Mouse (Mus musculus) myocyte (in vitro differentiated cells): Measurements from ENCODE around the gene Socs5.

Experiments used
- CEBPB ChIP-seq: IDR thresholded peaks from 2 replicates; pipeline ENCODE4 v1.6.1; 2011; ENCODE audit warnings: mild to moderate bottlenecking, moderate library complexity; ENCODE audit not compliant: poor library complexity, insufficient read depth, severe bottlenecking
- POLR2A ChIP-seq: IDR thresholded peaks from one replicate; pipeline ENCODE4 v1.6.1; 2011; ENCODE audit warnings: low read depth, mild to moderate bottlenecking, control low read depth, moderate library complexity; ENCODE audit not compliant: insufficient read length
- USF1 ChIP-seq: IDR thresholded peaks from one replicate; pipeline ENCODE4 v1.6.1; 2011; ENCODE audit warnings: low read depth, mild to moderate bottlenecking, control low read depth, moderate library complexity

DNA sequence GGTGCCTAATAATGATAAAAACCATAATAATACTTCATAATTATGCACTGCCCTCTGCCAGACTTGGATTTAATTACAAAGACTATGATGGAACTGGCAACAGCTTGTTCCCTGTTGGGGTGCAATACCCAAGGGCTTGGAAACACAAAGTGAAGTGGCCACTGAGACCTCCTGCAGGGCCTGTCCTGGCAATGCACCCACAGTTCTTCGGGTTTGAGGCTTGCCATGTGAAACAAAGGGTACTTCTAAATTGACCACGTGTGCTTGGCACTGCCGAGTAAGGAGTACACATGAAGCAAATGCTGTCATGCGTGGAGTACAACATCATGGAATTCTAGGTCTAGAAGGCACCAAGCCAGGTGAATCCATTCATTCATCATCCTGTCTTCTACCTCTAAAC, 3.2 kb upstream of the Socs5 start:
- no peak for TF ChIP-seq POLR2A
- no peak for TF ChIP-seq USF1
- no peak for TF ChIP-seq CEBPB
